Mouse (Mus musculus) lung, postnatal 0 days (tissue): ENCODE measurements around the gene Kmt2a. TPM values are rescaled to one million over a fixed set of nuclear protein-coding genes. Genes with fewer than 3 reads are reported as not detected.
A peak's percentile ranks its signal among the peaks of the same experiment; 100 is the strongest.

Experiments
- ATAC-seq: fragments of 200-750 bp; cut with Nextera tagmentation; 2 replicates; pipeline ENCODE4 v1.8.0; 2017; ENCODE audit warnings: moderate library complexity
- DNase-seq: peaks from one replicate; pipeline ENCODE4 v3.0.0-alpha.2; 2016; ENCODE audit warnings: low spot score
- H3K27ac ChIP-seq: fragments of 300-500 bp; sonication (generic); 2 replicates; pipeline ENCODE4 v1.5.1; 2014; ENCODE audit warnings: antibody characterized with exemption, mild to moderate bottlenecking, low read length, mixed read lengths
- H3K27me3 ChIP-seq: fragments of 300-500 bp; sonication (generic); replicated peaks from 2 replicates; pipeline ENCODE4 v1.6.1; 2014; ENCODE audit warnings: low read length, mixed read lengths; ENCODE audit not compliant: insufficient read depth
- H3K36me3 ChIP-seq: fragments of 300-500 bp; sonication (generic); 2 replicates; pipeline ENCODE4 v1.6.1; 2014; ENCODE audit warnings: low read length, mixed read lengths; ENCODE audit not compliant: insufficient read depth
- H3K4me1 ChIP-seq: fragments of 300-500 bp; sonication (generic); 2 replicates; pipeline ENCODE4 v1.6.1; 2014; ENCODE audit warnings: antibody characterized with exemption, low read depth, low read length, mixed read lengths; ENCODE audit not compliant: insufficient read depth
- H3K4me2 ChIP-seq: fragments of 300-500 bp; sonication (generic); replicated peaks from 2 replicates; pipeline ENCODE4 v1.6.1; 2014; ENCODE audit warnings: low read depth, mild to moderate bottlenecking, low read length, moderate library complexity, mixed read lengths
- H3K4me3 ChIP-seq: fragments of 300-500 bp; sonication (generic); 2 replicates; pipeline ENCODE4 v1.5.1; 2014; ENCODE audit warnings: low read depth, low read length
- H3K9ac ChIP-seq: fragments of 300-500 bp; sonication (generic); replicated peaks from 2 replicates; pipeline ENCODE4 v1.6.1; 2014; ENCODE audit warnings: low read depth, mild to moderate bottlenecking
- H3K9me3 ChIP-seq: fragments of 300-500 bp; sonication (generic); 2 replicates; pipeline ENCODE4 v1.6.1; 2016; ENCODE audit warnings: low read length, mixed read lengths
- CTCF ChIP-seq: IDR thresholded peaks from 2 replicates; pipeline ENCODE4 v1.5.1; 2016; ENCODE audit warnings: antibody characterized with exemption, mild to moderate bottlenecking
- EP300 ChIP-seq: IDR thresholded peaks from 2 replicates; pipeline ENCODE4 v1.6.1; 2016; ENCODE audit warnings: antibody characterized with exemption, mild to moderate bottlenecking, control low read depth
- WGBS: fragments of 180-500 bp; shearing (Covaris S2); extraction: QIAGEN DNeasy Blood & Tissue Kit; methylation state at CpG from one replicate; pipeline ENCODE4 v1.1.7; 2014; 5-methylcytosine and 5-hydroxymethylcytosine counted together
- polyA plus RNA-seq: library from polyadenylated mRNA; unstranded; fragments of >200 nt; fragmentation: Nextera tagmentation; extraction: Ambion mirVana; gene quantifications from 2 replicates; pipeline ENCODE4 v1.2.1, GENCODE M21; 2015

The Kmt2a gene
- polyA plus RNA-seq, 1 experiment from 2014 or later = 6.9 TPM

- DNase-seq (peak; percentile 65), ATAC-seq (peak; percentile 31)
- H3K4me2 ChIP-seq = peak overlapping the region; percentile 96
- peaks cover 9% of the 10 kb centered on the region; the same call in 1 of the 2 replicates for H3K4me1 ChIP-seq
- H3K4me3 ChIP-seq = peak overlapping the region; percentile 96
- WGBS = 1% methylated on average over 26 of the region's 27 CpGs
- no peaks in the 10 kb centered on the region for H3K9me3 ChIP-seq
- TF ChIP-seq EP300 (no peak), CTCF (peak; percentile 45)
- no peaks in the 10 kb centered on the region for H3K27me3 ChIP-seq
- H3K9ac ChIP-seq = no peak overlapping the region
- H3K36me3 ChIP-seq = no peaks in the 10 kb centered on the region
- 0 out of 2 replicates have a peak overlapping the region, but pooled peaks have one; percentile 93 for H3K27ac ChIP-seq
These were observed 1.4 kb upstream of the Kmt2a start for GRCm38 (mm10) chr9:44882436-44882980.

GRCm38 (mm10) chr9:44881941-44882435, 892 bp upstream of the Kmt2a start:
- Histone ChIP-seq H3K4me2 (peak overlapping the region; percentile 96), H3K9me3 (no peaks in the 10 kb centered on the region), H3K27me3 (no peaks in the 10 kb centered on the region), H3K9ac (peak overlapping the region; percentile 46), H3K4me1 (peaks cover 9% of the 10 kb centered on the region), H3K4me3 (peak overlapping the region; percentile 96), H3K27ac (peak overlapping the region; percentile 93), H3K36me3 (no peaks in the 10 kb centered on the region)
- peak; percentile 78 for DNase-seq
- peak; percentile 45 for ATAC-seq
- no peak for TF ChIP-seq EP300
- TF ChIP-seq CTCF = no peak
- WGBS = 1% methylated on average over 29 of the region's 29 CpGs

- no peak for TF ChIP-seq EP300
- no peak for TF ChIP-seq CTCF
- ATAC-seq = peak; percentile 5
These were observed 601 bp downstream of the Kmt2a start for GRCm38 (mm10) chr9:44880309-44881081.

GRCm38 (mm10) chr9:44879694-44880271, 1.3 kb downstream of the Kmt2a start:
- H3K27me3 ChIP-seq = no peaks in the 10 kb centered on the region
- H3K4me1 ChIP-seq = peaks cover 9% of the 10 kb centered on the region
- DNase-seq (peak; percentile 35), ATAC-seq (no peak)
- peak overlapping the region; percentile 99 for H3K4me2 ChIP-seq
- TF ChIP-seq EP300 (no peak), CTCF (no peak)
- 2% methylated on average over 13 of the region's 13 CpGs for WGBS
- no peaks in the 10 kb centered on the region for H3K9me3 ChIP-seq
- H3K36me3 ChIP-seq = no peaks in the 10 kb centered on the region
- H3K9ac ChIP-seq = peak overlapping the region; percentile 84
- no peak overlapping the region for H3K27ac ChIP-seq
- H3K4me3 ChIP-seq = peak overlapping the region; percentile 96

More at GRCm38 (mm10) chr9:44880309-44881081, 601 bp downstream of the Kmt2a start:
- Histone ChIP-seq H3K4me2 (peak overlapping the region; percentile 99), H3K4me3 (peak overlapping the region; percentile 96), H3K27me3 (no peaks in the 10 kb centered on the region), H3K9ac (peak overlapping the region; percentile 84), H3K36me3 (no peaks in the 10 kb centered on the region), H3K4me1 (peaks cover 9% of the 10 kb centered on the region), H3K9me3 (no peaks in the 10 kb centered on the region), H3K27ac (peak overlapping the region; percentile 84)
- DNase-seq = peak; percentile 54
- whole genome bisulfite sequencing = 4% methylated on average over 18 of the region's 44 CpGs

GRCm38 (mm10) chr9:44878776-44879500, 2.2 kb downstream of the Kmt2a start:
- no peak for ATAC-seq
- no peaks in the 10 kb centered on the region for H3K27me3 ChIP-seq
- WGBS = 27% methylated on average over 9 of the region's 9 CpGs
- no peak for TF ChIP-seq EP300
- TF ChIP-seq CTCF = no peak
- peak; percentile 32 for DNase-seq
- 0 out of 2 replicates have a peak overlapping the region, but pooled peaks have one; percentile 84 for H3K9ac ChIP-seq
- peak overlapping the region; percentile 32; the same call in 1 of the 2 replicates for H3K27ac ChIP-seq
- no peaks in the 10 kb centered on the region for H3K9me3 ChIP-seq
- H3K4me2 ChIP-seq = peak overlapping the region; percentile 99
- H3K4me3 ChIP-seq = peak overlapping the region; percentile 96
- H3K36me3 ChIP-seq = no peaks in the 10 kb centered on the region
- H3K4me1 ChIP-seq = peaks cover 9% of the 10 kb centered on the region
